In genomic region chr6:119445671-119446607, GRCm38 (mm10) we compare ENCODE assay signal across 18 mouse cellular contexts. TPM values are rescaled to one million over a fixed set of nuclear protein-coding genes. Genes with fewer than 3 reads are reported as not detected.
DNase-seq lines count a peak whose midpoint lies in the region; ATAC-seq lines count a peak whose summit lies in the region.
"Had no signal": no experiment of that assay in that cellular context is flagged by ENCODE, and none has a peak within 500 bp of the region (broad histone marks: within the 10 kb centered on the region; RNA-seq: fewer than 3 reads in every experiment).

No protein-coding gene starts in this region.

- 60% methylated on average over 11 of the region's 11 CpGs for WGBS in heart, embryonic 11.5 days (ENCODE audit: insufficient replicate concordance)

- peaks cover 12% of the 10 kb centered on the region for H3K4me1 ChIP-seq in heart, embryonic 11.5 days (ENCODE audit: control insufficient read depth, insufficient read depth, low read length)

- H3K36me3 ChIP-seq in heart, embryonic 11.5 days (ENCODE audit: control insufficient read depth, insufficient read depth, low read length): no peaks in the 10 kb centered on the region
- H3K36me3 ChIP-seq: embryonic facial prominence, embryonic 15.5 days; hindbrain, embryonic 10.5 days; limb, embryonic 15.5 days; midbrain, embryonic 12.5 days had no signal

- H3K9me3 ChIP-seq in heart, embryonic 11.5 days (replicated peaks; ENCODE audit: control insufficient read depth, low read length): no peaks in the 10 kb centered on the region
- H3K9me3 ChIP-seq: embryonic facial prominence, embryonic 15.5 days; hindbrain, embryonic 10.5 days; limb, embryonic 15.5 days; midbrain, embryonic 12.5 days had no signal

- DNase-seq in adrenal gland, adult 8-10 months: peak; percentile 42
- DNase-seq in adrenal gland, postnatal 4 days (ENCODE audit: low spot score in 2 of 2): no peak
- peak; percentile 59 for DNase-seq in heart, postnatal 4 days
- peak; percentile 36 for DNase-seq in adrenal gland, postnatal 25 days
- DNase-seq in cerebellum, adult 11-12 months: no peak
- DNase-seq in thymus, postnatal 14 days: no peak
- DNase-seq in layer of hippocampus, postnatal 10 days (ENCODE audit: low spot score in 2 of 2): no peak
- DNase-seq: embryo, embryonic 11 days; kidney, adult 8-10 months; kidney, postnatal 25 days; lung, adult 18-20 months; right cerebral cortex, postnatal 14 days; thymus, postnatal 25 days had no signal

- no peak overlapping the region for H3K4me3 ChIP-seq in heart, embryonic 11.5 days (ENCODE audit: low read depth, low read length)
- H3K4me3 ChIP-seq: embryonic facial prominence, embryonic 15.5 days; hindbrain, embryonic 10.5 days; limb, embryonic 15.5 days; midbrain, embryonic 12.5 days had no signal

- H3K4me2 ChIP-seq in heart, embryonic 11.5 days: no peak overlapping the region
- H3K4me2 ChIP-seq: embryonic facial prominence, embryonic 15.5 days; limb, embryonic 15.5 days; midbrain, embryonic 12.5 days had no signal

- H3K27me3 ChIP-seq in heart, embryonic 11.5 days (ENCODE audit: control insufficient read depth, insufficient read depth, low read length): peaks cover 2% of the 10 kb centered on the region; the same call in 1 of the 2 replicates
- H3K27me3 ChIP-seq: embryonic facial prominence, embryonic 15.5 days had no signal

- no peak for ATAC-seq in heart, embryonic 11.5 days (replicated peaks; ENCODE audit: insufficient number of reproducible peaks, low FRiP score, low TSS enrichment)

- no peak overlapping the region for H3K27ac ChIP-seq in heart, embryonic 11.5 days (ENCODE audit: low read depth, low read length)
- H3K27ac ChIP-seq: embryonic facial prominence, embryonic 15.5 days; hindbrain, embryonic 10.5 days; limb, embryonic 15.5 days; midbrain, embryonic 12.5 days had no signal

- no peak overlapping the region for H3K9ac ChIP-seq in heart, embryonic 11.5 days (ENCODE audit: low read depth, low read length)
- H3K9ac ChIP-seq: embryonic facial prominence, embryonic 15.5 days; limb, embryonic 15.5 days; midbrain, embryonic 12.5 days had no signal

RNA-seq across cellular contexts. Expression of gene Adipor2, which starts 28.4 kb away (rescaled TPM):
- total RNA-seq in adrenal gland, adult 8-10 months (2022): 100 to 1,000 TPM in 3 of 4 experiments, 10 to 100 TPM in 1; 81.4 to 148 (median 128) TPM
- 100 to 1,000 TPM; 141 to 151 TPM for total RNA-seq in adrenal gland, postnatal 4 days (2021)
- total RNA-seq in heart, postnatal 4 days (2021): 10 to 100 TPM; 55.5 to 55.7 TPM
- polyA plus RNA-seq in heart, embryonic 11.5 days (2014; fragmentation: Nextera tagmentation; extraction: Ambion mirVana): 11.5 and 22.6 TPM in 2 replicates
- 139 and 144 TPM in 2 replicates for total RNA-seq in adrenal gland, postnatal 25 days (2021)
- 10 to 100 TPM; 38.4 to 41.3 TPM for total RNA-seq in layer of hippocampus, postnatal 10 days (2021)

RNA-seq across cellular contexts. Expression of gene Fbxl14, which starts 33.5 kb away (rescaled TPM):
- total RNA-seq in adrenal gland, adult 8-10 months (2022): 10 to 100 TPM; 35.2 to 38.8 (median 36.3) TPM
- 10 to 100 TPM; 40.1 to 41.9 TPM for total RNA-seq in adrenal gland, postnatal 4 days (2021)
- total RNA-seq in heart, postnatal 4 days (2021): 10 to 100 TPM; 22.6 to 23.1 TPM
- 4.9 and 5.2 TPM in 2 replicates for polyA plus RNA-seq in heart, embryonic 11.5 days (2014; fragmentation: Nextera tagmentation; extraction: Ambion mirVana)
- total RNA-seq in adrenal gland, postnatal 25 days (2021): 39.5 and 40.8 TPM in 2 replicates
- 10 to 100 TPM; 21.8 to 24.0 TPM for total RNA-seq in layer of hippocampus, postnatal 10 days (2021)

Comparison
In these comparisons a context has a peak if more than half of its experiments do, and no peak if none do; other contexts are left out.
1. DNase-seq: peak in adrenal gland, adult 8-10 months (single experiment), heart, postnatal 4 days (single experiment) and adrenal gland, postnatal 25 days (single experiment); none in adrenal gland, postnatal 4 days (0 of 2), cerebellum, adult 11-12 months (single experiment), thymus, postnatal 14 days (single experiment) and layer of hippocampus, postnatal 10 days (0 of 2).